Mouse (Mus musculus) heart, embryonic 10.5 days (tissue): ENCODE data around the gene Mesd. TPM values are rescaled to one million over a fixed set of nuclear protein-coding genes. Genes with fewer than 3 reads are reported as not detected.

Experiments used
- polyA plus RNA-seq: library from polyadenylated mRNA; unstranded; fragments of >200 nt; fragmentation: Nextera tagmentation; extraction: Ambion mirVana; gene quantifications from 2 replicates; pipeline ENCODE4 v1.2.1, GENCODE M21; 2016

The Mesd gene
- polyA plus RNA-seq, 1 experiment from 2014 or later = 103 TPM

Other genes with a start within 250 kb of the Mesd start
- gene Il16, start 138.7 kb upstream of the Mesd start, polyA plus RNA-seq = 1.7 and 2.0 TPM in 2 replicates
- 1.1 and 3.7 TPM in 2 replicates for gene Cfap161, start 89.6 kb upstream of the Mesd start, polyA plus RNA-seq
- 12.5 and 20.4 TPM in 2 replicates for gene Tlnrd1, start 161 bp upstream of the Mesd start, polyA plus RNA-seq
- gene Cemip, start 202.0 kb downstream of the Mesd start, polyA plus RNA-seq = 0.41 and 0.70 TPM in 2 replicates